Mouse (Mus musculus) myocyte (in vitro differentiated cells): ENCODE results near the gene Pkdcc. TPM values are rescaled to one million over a fixed set of nuclear protein-coding genes. Genes with fewer than 3 reads are reported as not detected.
A peak's percentile ranks its signal among the peaks of the same experiment; 100 is the strongest.

Experiments
- H3K27me3 ChIP-seq: one replicate; pipeline ENCODE4 v1.6.1; 2011; ENCODE audit not compliant: control insufficient read depth, insufficient read depth, insufficient read length
- H3K36me3 ChIP-seq: one replicate; pipeline ENCODE4 v1.6.1; 2011; ENCODE audit not compliant: control insufficient read depth, insufficient read depth
- H3K4me2 ChIP-seq: one replicate; pipeline ENCODE4 v1.6.1; 2011; ENCODE audit warnings: low read depth, control low read depth
- H3K4me3 ChIP-seq: one replicate; pipeline ENCODE4 v1.5.1; 2011; ENCODE audit warnings: mild to moderate bottlenecking, control low read depth, moderate library complexity
- H3K79me2 ChIP-seq: one replicate; pipeline ENCODE4 v1.6.1; 2011; ENCODE audit not compliant: control insufficient read depth, insufficient read depth
- H3ac ChIP-seq: one replicate; pipeline ENCODE4 v1.6.1; 2011; ENCODE audit not compliant: control insufficient read depth, insufficient read length
- CEBPB ChIP-seq: IDR thresholded peaks from 2 replicates; pipeline ENCODE4 v1.6.1; 2011; ENCODE audit warnings: mild to moderate bottlenecking, moderate library complexity; ENCODE audit not compliant: poor library complexity, insufficient read depth, severe bottlenecking
- E2F4 ChIP-seq: IDR thresholded peaks from one replicate; pipeline ENCODE4 v1.6.1; 2011; ENCODE audit warnings: mild to moderate bottlenecking, control low read depth, moderate library complexity; ENCODE audit not compliant: insufficient read depth
- MAX ChIP-seq: IDR thresholded peaks from one replicate; pipeline ENCODE4 v1.6.1; 2011; ENCODE audit warnings: low read depth, mild to moderate bottlenecking, control low read depth
- MYOD1 ChIP-seq, 3 experiments: IDR thresholded peaks; one replicate each; pipeline ENCODE4 v1.6.1; 2011; ENCODE audit warnings: control low read depth in 2 of 3, low read depth in 2 of 3, mild to moderate bottlenecking in 2 of 3, moderate library complexity in 1 of 3; ENCODE audit not compliant: insufficient read length in 2 of 3, control insufficient read depth in 1 of 3
- MYOG ChIP-seq, 3 experiments: IDR thresholded peaks; one replicate each; pipeline ENCODE4 v1.6.1; 2011; ENCODE audit warnings: control low read depth in 2 of 3, low read depth in 2 of 3, mild to moderate bottlenecking in 2 of 3; ENCODE audit not compliant: insufficient read length in 2 of 3, control insufficient read depth in 1 of 3, insufficient read depth in 1 of 3
- POLR2A ChIP-seq: IDR thresholded peaks from one replicate; pipeline ENCODE4 v1.6.1; 2011; ENCODE audit warnings: low read depth, mild to moderate bottlenecking, control low read depth, moderate library complexity; ENCODE audit not compliant: insufficient read length
- POLR2AphosphoS2 ChIP-seq: IDR thresholded peaks from one replicate; pipeline ENCODE4 v1.6.1; 2011; ENCODE audit warnings: low read depth, control low read depth; ENCODE audit not compliant: insufficient read length
- REST ChIP-seq: IDR thresholded peaks from one replicate; pipeline ENCODE4 v1.6.1; 2011; ENCODE audit warnings: mild to moderate bottlenecking, control low read depth, moderate library complexity; ENCODE audit not compliant: insufficient read depth, insufficient read length
- SRF ChIP-seq: IDR thresholded peaks from one replicate; pipeline ENCODE4 v1.6.1; 2011; ENCODE audit warnings: low read depth; ENCODE audit not compliant: control insufficient read depth, insufficient read length
- TCF12 ChIP-seq: IDR thresholded peaks from one replicate; pipeline ENCODE4 v1.6.1; 2011; ENCODE audit warnings: mild to moderate bottlenecking, control low read depth; ENCODE audit not compliant: poor library complexity, insufficient read depth, severe bottlenecking
- TCF3 ChIP-seq: IDR thresholded peaks from one replicate; pipeline ENCODE4 v1.6.1; 2011; ENCODE audit warnings: low read depth, control low read depth; ENCODE audit not compliant: insufficient read length
- USF1 ChIP-seq: IDR thresholded peaks from one replicate; pipeline ENCODE4 v1.6.1; 2011; ENCODE audit warnings: low read depth, mild to moderate bottlenecking, control low read depth, moderate library complexity
- polyA plus RNA-seq: library from polyadenylated mRNA; unstranded; fragments of >200 nt; fragmentation: generic; extraction: Trizol; gene quantifications from one replicate; pipeline ENCODE4 v1.2.1, GENCODE M21; 2012; ENCODE audit warnings: missing spikeins

Pkdcc gene
- polyA plus RNA-seq, 1 experiment, result 14.1 TPM

- Histone ChIP-seq H3K4me3 (no peak overlapping the region), H3K4me2 (no peak overlapping the region), H3K27me3 (no peaks in the 10 kb centered on the region), H3ac (no peak overlapping the region), H3K36me3 (no peaks in the 10 kb centered on the region), H3K79me2 (peaks cover 2% of the 10 kb centered on the region)
- TF ChIP-seq TCF12 (no peak), USF1 (no peak), POLR2AphosphoS2 (no peak), MYOD1 (IDR thresholded peaks at IDR 0.05; ENCODE audit: control insufficient read depth in 1 of 3, insufficient read length in 2 of 3, low read depth in 2 of 3) (no peak), SRF (no peak), REST (no peak), E2F4 (no peak), MYOG (IDR thresholded peaks at IDR 0.05; ENCODE audit: control insufficient read depth in 1 of 3, insufficient read depth in 1 of 3, insufficient read length in 2 of 3, low read depth in 2 of 3) (no peak), CEBPB (no peak), TCF3 (no peak), POLR2A (no peak), MAX (no peak)
These were observed 3.9 kb upstream of the Pkdcc start for GRCm38 (mm10) chr17:83211196-83211595.

- no peak overlapping the region for H3ac ChIP-seq
- H3K4me2 ChIP-seq, result no peak overlapping the region
- H3K27me3 ChIP-seq, result no peaks in the 10 kb centered on the region
- H3K36me3 ChIP-seq, result no peaks in the 10 kb centered on the region
- no peak for TF ChIP-seq USF1
- no peak for TF ChIP-seq MYOD1 (IDR thresholded peaks at IDR 0.05; ENCODE audit: control insufficient read depth in 1 of 3, insufficient read length in 2 of 3, low read depth in 2 of 3)
- TF ChIP-seq MYOG (IDR thresholded peaks at IDR 0.05; ENCODE audit: control insufficient read depth in 1 of 3, insufficient read depth in 1 of 3, insufficient read length in 2 of 3, low read depth in 2 of 3), result no peak
- no peak for TF ChIP-seq TCF12
- no peak for TF ChIP-seq E2F4
- TF ChIP-seq TCF3, result no peak
- TF ChIP-seq MAX, result no peak
- TF ChIP-seq POLR2AphosphoS2, result no peak
- TF ChIP-seq CEBPB, result no peak
- TF ChIP-seq SRF, result no peak
- no peak for TF ChIP-seq REST
- no peak for TF ChIP-seq POLR2A
- peaks cover 4% of the 10 kb centered on the region for H3K79me2 ChIP-seq
- no peak overlapping the region for H3K4me3 ChIP-seq
These were observed 2.7 kb upstream of the Pkdcc start for GRCm38 (mm10) chr17:83212422-83212821.

- peak overlapping the region; percentile 28 for H3K4me3 ChIP-seq
- H3K27me3 ChIP-seq, result no peaks in the 10 kb centered on the region
- no peak overlapping the region for H3K4me2 ChIP-seq
- peaks cover 4% of the 10 kb centered on the region for H3K79me2 ChIP-seq
- no peaks in the 10 kb centered on the region for H3K36me3 ChIP-seq
- TF ChIP-seq SRF (no peak), MYOG (IDR thresholded peaks at IDR 0.05; ENCODE audit: control insufficient read depth in 1 of 3, insufficient read depth in 1 of 3, insufficient read length in 2 of 3, low read depth in 2 of 3) (no peak), POLR2AphosphoS2 (no peak)
- H3ac ChIP-seq, result no peak overlapping the region
These were observed 1.7 kb upstream of the Pkdcc start for GRCm38 (mm10) chr17:83213228-83213915.

- Histone ChIP-seq H3K27me3 (no peaks in the 10 kb centered on the region), H3K79me2 (peaks cover 4% of the 10 kb centered on the region), H3K36me3 (no peaks in the 10 kb centered on the region), H3K4me2 (peak overlapping the region; percentile 75), H3ac (peak overlapping the region; percentile 77), H3K4me3 (peak overlapping the region; percentile 28)
- TF ChIP-seq SRF, result no peak
- no peak for TF ChIP-seq E2F4
- TF ChIP-seq USF1, result no peak
- no peak for TF ChIP-seq REST
- TF ChIP-seq TCF3, result no peak
- no peak for TF ChIP-seq POLR2A
- TF ChIP-seq CEBPB, result no peak
- no peak for TF ChIP-seq POLR2AphosphoS2
- no peak for TF ChIP-seq MAX
- TF ChIP-seq MYOD1 (IDR thresholded peaks at IDR 0.05; ENCODE audit: control insufficient read depth in 1 of 3, insufficient read length in 2 of 3, low read depth in 2 of 3), result no peak
- TF ChIP-seq TCF12, result no peak
- TF ChIP-seq MYOG (IDR thresholded peaks at IDR 0.05; ENCODE audit: control insufficient read depth in 1 of 3, insufficient read depth in 1 of 3, insufficient read length in 2 of 3, low read depth in 2 of 3), result no peak
These were observed 915 bp upstream of the Pkdcc start for GRCm38 (mm10) chr17:83214161-83214592.
